Mouse (Mus musculus) cerebellum, postnatal 36 days (tissue): ENCODE data around the gene Twist2.

Source experiments
- DNase-seq, 2 experiments: peaks; one replicate each; pipeline ENCODE4 v3.0.0; 2021 to 2022; ENCODE audit warnings: mixed read lengths in 2 of 2

The Twist2 gene

GRCm38 (mm10) chr1:91819237-91819636, 18.0 kb downstream of the Twist2 start:
- no peak for DNase-seq

- DNase-seq, result no peak
These were observed 19.3 kb downstream of the Twist2 start for GRCm38 (mm10) chr1:91820531-91820930.

GRCm38 (mm10) chr1:91822316-91822824, 21.1 kb downstream of the Twist2 start:
- no peak for DNase-seq

- no peak for DNase-seq
These were observed 22.3 kb downstream of the Twist2 start for GRCm38 (mm10) chr1:91823530-91823929.

- no peak for DNase-seq
These were observed 22.7 kb downstream of the Twist2 start for GRCm38 (mm10) chr1:91823951-91824350.

GRCm38 (mm10) chr1:91825261-91825660, 24.0 kb downstream of the Twist2 start:
- DNase-seq, result no peak

GRCm38 (mm10) chr1:91831978-91832377, 30.7 kb downstream of the Twist2 start:
- no peak for DNase-seq

- no peak for DNase-seq
These were observed 38.3 kb downstream of the Twist2 start for GRCm38 (mm10) chr1:91839557-91839956.

- no peak for DNase-seq
These were observed 38.7 kb downstream of the Twist2 start for GRCm38 (mm10) chr1:91839979-91840378.

GRCm38 (mm10) chr1:91844236-91844635, 43.0 kb downstream of the Twist2 start:
- DNase-seq, result no peak

- DNase-seq, result no peak
These were observed 43.6 kb downstream of the Twist2 start for GRCm38 (mm10) chr1:91844681-91845379.

- DNase-seq, result no peak
These were observed 44.2 kb downstream of the Twist2 start for GRCm38 (mm10) chr1:91845380-91845957.

- DNase-seq, result no peak
These were observed 50.0 kb downstream of the Twist2 start for GRCm38 (mm10) chr1:91851300-91851699.

- no peak for DNase-seq
These were observed 55.8 kb downstream of the Twist2 start for GRCm38 (mm10) chr1:91856771-91857664.

- no peak for DNase-seq
These were observed 57.0 kb downstream of the Twist2 start for GRCm38 (mm10) chr1:91858101-91858790.

- DNase-seq, result no peak
These were observed 57.6 kb downstream of the Twist2 start for GRCm38 (mm10) chr1:91858901-91859300.

GRCm38 (mm10) chr1:91861511-91861910, 60.2 kb downstream of the Twist2 start:
- DNase-seq, result no peak

GRCm38 (mm10) chr1:91866001-91866400, 64.7 kb downstream of the Twist2 start:
- no peak for DNase-seq

GRCm38 (mm10) chr1:91871101-91871500, 69.8 kb downstream of the Twist2 start:
- no peak for DNase-seq

GRCm38 (mm10) chr1:91872388-91873059, 71.3 kb downstream of the Twist2 start:
- DNase-seq, result peak; percentile 14 to 18

GRCm38 (mm10) chr1:91873572-91874285, 72.5 kb downstream of the Twist2 start:
- no peak for DNase-seq
